Mouse (Mus musculus): ENCODE measurements at regions not wholly inside any gene's neighbourhood (a gene's known extent, or its start where the extent isn't known, plus 50 kb on each side); places are given as distances from the start of the nearest gene placed in this dataset.

- TF ChIP-seq POLR2A (IDR thresholded peaks at IDR 0.05; ENCODE audit: extremely low read depth, insufficient read depth, low read length): no peak
- no peak for TF ChIP-seq CTCF (IDR thresholded peaks at IDR 0.05; ENCODE audit: extremely low read depth, insufficient read depth, low read length)
Observed at GRCm38 (mm10) chr15:93832956-93833355, 237.3 kb upstream of the Prickle1 start.
